ENCODE assay signal across 11 mouse cellular contexts in the genomic region with DNA sequence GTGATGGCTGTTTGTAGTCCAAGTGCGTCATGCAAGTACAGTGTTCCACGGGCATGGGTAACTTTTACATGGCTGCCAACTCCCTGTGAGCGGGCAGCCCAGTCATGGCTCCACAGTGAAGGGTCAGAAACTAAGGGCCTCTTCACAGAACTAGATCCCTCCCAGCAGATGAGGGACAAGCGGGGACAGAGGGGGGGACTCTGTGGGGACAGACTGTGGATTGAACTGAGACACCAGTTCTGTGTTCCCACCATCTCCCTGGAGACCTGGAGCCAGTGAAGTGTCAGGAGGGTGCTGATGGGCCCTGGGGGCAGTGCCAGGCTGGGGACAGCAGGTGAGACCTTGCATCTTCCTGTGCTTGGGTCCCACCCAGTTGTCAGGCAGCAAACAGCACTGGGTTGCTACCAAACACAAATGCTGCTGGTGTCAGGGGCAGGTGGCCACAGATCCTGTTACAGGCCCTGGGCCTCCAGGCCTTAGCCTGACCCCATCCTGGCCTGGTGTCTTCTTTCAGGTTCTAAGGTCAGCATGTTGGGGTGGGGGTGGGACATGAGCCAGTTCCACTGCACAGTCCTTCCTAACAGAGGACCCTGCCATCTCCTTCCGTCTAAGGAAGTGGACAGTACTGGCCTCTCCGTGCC. TPM values are rescaled to one million over a fixed set of nuclear protein-coding genes. Genes with fewer than 3 reads are reported as not detected.
DNase-seq lines count a peak whose midpoint lies in the region; ATAC-seq and TF ChIP-seq lines count a peak whose summit lies in the region.
"Had no signal": no experiment of that assay in that cellular context is flagged by ENCODE, and none has a peak within 500 bp of the region (broad histone marks: within the 10 kb centered on the region; RNA-seq: fewer than 3 reads in every experiment).

No protein-coding gene starts in this region.

- no peak for ATAC-seq in neural tube, embryonic 15.5 days (ENCODE audit: low FRiP score)
- ATAC-seq in limb, embryonic 14.5 days (ENCODE audit: low FRiP score, low read depth), result no peak
- ATAC-seq: activated CD4-positive, CD25-positive, alpha-beta regulatory T cell, adult 4 months had no signal

- H3K9ac ChIP-seq in neural tube, embryonic 15.5 days (replicated peaks), result no peak overlapping the region
- no peak overlapping the region for H3K9ac ChIP-seq in limb, embryonic 14.5 days (ENCODE audit: low read depth, low read length, severe bottlenecking)

- H3K9me3 ChIP-seq in heart, embryonic 10.5 days, result no peaks in the 10 kb centered on the region
- H3K9me3 ChIP-seq in neural tube, embryonic 15.5 days (replicated peaks), result no peaks in the 10 kb centered on the region
- H3K9me3 ChIP-seq in limb, embryonic 14.5 days (ENCODE audit: control insufficient read depth, low read length), result no peaks in the 10 kb centered on the region

- DNase-seq in heart, embryonic 10.5 days (ENCODE audit: low spot score), result no peak
- DNase-seq in heart, postnatal 25 days (ENCODE audit: low spot score), result no peak
- peak; percentile 55 for DNase-seq in neural tube, embryonic 10.5 days (ENCODE audit: extremely low spot score, low spot score)
- DNase-seq in limb, embryonic 14.5 days (ENCODE audit: low spot score), result peak; percentile 25
- no peak for DNase-seq in spleen, postnatal 36 days (ENCODE audit: low spot score in 2 of 2)
- DNase-seq in frontal cortex, postnatal 25 days (ENCODE audit: low spot score in 2 of 2), result no peak
- no peak for DNase-seq in layer of hippocampus, postnatal 36 days
- DNase-seq: cerebellum, postnatal 36 days had no signal

- intact Hi-C loops in heart, postnatal 25 days (cut with DNase I), result loop anchor here (5.0 kb wide), 1 partner anchor 40 kb away; no protein-coding TSS in a partner anchor

- no peaks in the 10 kb centered on the region for H3K27me3 ChIP-seq in heart, embryonic 10.5 days (ENCODE audit: insufficient read depth, poor library complexity, severe bottlenecking)
- no peaks in the 10 kb centered on the region for H3K27me3 ChIP-seq in neural tube, embryonic 15.5 days (replicated peaks)
- no peaks in the 10 kb centered on the region for H3K27me3 ChIP-seq in limb, embryonic 14.5 days (ENCODE audit: control insufficient read depth, insufficient read depth, low read length)

- H3K27ac ChIP-seq in heart, embryonic 10.5 days, result peak overlapping the region; percentile 88
- no peak overlapping the region for H3K27ac ChIP-seq in neural tube, embryonic 15.5 days (replicated peaks)
- H3K27ac ChIP-seq in limb, embryonic 14.5 days (replicated peaks; ENCODE audit: low read depth, low read length), result peak overlapping the region; percentile 22; the same call in 1 of the 2 replicates

- H3K36me3 ChIP-seq in heart, embryonic 10.5 days, result no peaks in the 10 kb centered on the region
- no peaks in the 10 kb centered on the region for H3K36me3 ChIP-seq in neural tube, embryonic 15.5 days
- H3K36me3 ChIP-seq in limb, embryonic 14.5 days (ENCODE audit: control insufficient read depth, insufficient read depth, low read length), result no peaks in the 10 kb centered on the region

- 80% methylated on average over 6 of the region's 6 CpGs for WGBS in heart, embryonic 10.5 days
- WGBS in neural tube, embryonic 15.5 days, result 86% methylated on average over 6 of the region's 6 CpGs
- 84% methylated on average over 6 of the region's 6 CpGs for WGBS in limb, embryonic 14.5 days

- peaks cover 61% of the 10 kb centered on the region for H3K4me1 ChIP-seq in heart, embryonic 10.5 days
- peaks cover 59% of the 10 kb centered on the region for H3K4me1 ChIP-seq in neural tube, embryonic 15.5 days
- H3K4me1 ChIP-seq in limb, embryonic 14.5 days (ENCODE audit: control insufficient read depth, insufficient read depth, low read length), result peaks cover 45% of the 10 kb centered on the region

- TF ChIP-seq POLR2A in limb, embryonic 14.5 days (IDR thresholded peaks at IDR 0.05; ENCODE audit: borderline replicate concordance, extremely low read depth, insufficient read depth, insufficient read length), result no peak

- no peak overlapping the region for H3K4me3 ChIP-seq in heart, embryonic 10.5 days
- no peak overlapping the region for H3K4me3 ChIP-seq in neural tube, embryonic 15.5 days (replicated peaks)
- no peak overlapping the region for H3K4me3 ChIP-seq in limb, embryonic 14.5 days (replicated peaks; ENCODE audit: low read length)

- no peak overlapping the region for H3K4me2 ChIP-seq in neural tube, embryonic 15.5 days
- H3K4me2 ChIP-seq in limb, embryonic 14.5 days (replicated peaks; ENCODE audit: low read depth, low read length, severe bottlenecking), result no peak overlapping the region

RNA-seq across cellular contexts. Expression of a gene that starts 50.6 kb away (rescaled TPM):
- polyA plus RNA-seq in heart, embryonic 10.5 days (2016; fragmentation: Nextera tagmentation; extraction: Ambion mirVana), result 0.52 TPM in 1 of 2 replicates, not detected in the other
- total RNA-seq in heart, postnatal 25 days (2021), result not detected
- polyA plus RNA-seq in neural tube, embryonic 15.5 days (2015; fragmentation: Nextera tagmentation; extraction: Ambion mirVana), result 0.26 TPM in 1 of 2 replicates, not detected in the other
- polyA plus RNA-seq in limb, embryonic 14.5 days (2012; rRNA removed), result not detected in 2 replicates
- not detected in 2 replicates for polyA plus RNA-seq in limb, embryonic 14.5 days (2014; fragmentation: Nextera tagmentation; extraction: Ambion mirVana)
- total RNA-seq in layer of hippocampus, postnatal 36 days (2021), result not detected
- total RNA-seq: heart, postnatal 14 days had no signal
- polyA plus RNA-seq: activated CD4-positive, CD25-positive, alpha-beta regulatory T cell, adult 4 months had no signal

Comparison
In these comparisons a context has a peak if more than half of its experiments do, and no peak if none do; other contexts are left out.
1. DNase-seq: peak in neural tube, embryonic 10.5 days (single experiment) and limb, embryonic 14.5 days (single experiment); none in heart, embryonic 10.5 days (single experiment), heart, postnatal 25 days (single experiment), spleen, postnatal 36 days (0 of 2), frontal cortex, postnatal 25 days (0 of 2) and layer of hippocampus, postnatal 36 days (0 of 2).